Mouse (Mus musculus): Measurements from ENCODE around the gene Cnot6l. TPM values are rescaled to one million over a fixed set of nuclear protein-coding genes. Genes with fewer than 3 reads are reported as not detected.
A peak's percentile ranks its signal among the peaks of the same experiment; 100 is the strongest.

Cnot6l gene
- polyA plus RNA-seq, 1 experiment from 2014 or later = 13.7 TPM

GRCm38 (mm10) chr5:96079026-96079425 is 84.9 kb downstream of the Cnot6l start:
- H3K9ac ChIP-seq (replicated peaks; ENCODE audit: low read length) = no peak overlapping the region
- H3K4me3 ChIP-seq (ENCODE audit: low read depth, low read length) = no peak overlapping the region
- H3K36me3 ChIP-seq (replicated peaks; ENCODE audit: control insufficient read depth, insufficient read depth, low read depth, low read length) = no peaks in the 10 kb centered on the region
- no peaks in the 10 kb centered on the region for H3K9me3 ChIP-seq (replicated peaks; ENCODE audit: control insufficient read depth, low read length)
- no peaks in the 10 kb centered on the region for H3K27me3 ChIP-seq (ENCODE audit: control insufficient read depth, insufficient read depth, low read length)
- DNase-seq (ENCODE audit: low spot score) = no peak
- H3K4me1 ChIP-seq (ENCODE audit: control insufficient read depth, insufficient read depth, low read length) = no peaks in the 10 kb centered on the region
- H3K4me2 ChIP-seq (ENCODE audit: low read depth, low read length) = no peak overlapping the region
- no peak for ATAC-seq (replicated peaks; ENCODE audit: insufficient number of reproducible peaks, low FRiP score, low TSS enrichment, low read depth)
- WGBS = 88% methylated on average over 1 of the region's 1 CpGs
- no peak overlapping the region for H3K27ac ChIP-seq (replicated peaks; ENCODE audit: low read depth, low read length)

DNA sequence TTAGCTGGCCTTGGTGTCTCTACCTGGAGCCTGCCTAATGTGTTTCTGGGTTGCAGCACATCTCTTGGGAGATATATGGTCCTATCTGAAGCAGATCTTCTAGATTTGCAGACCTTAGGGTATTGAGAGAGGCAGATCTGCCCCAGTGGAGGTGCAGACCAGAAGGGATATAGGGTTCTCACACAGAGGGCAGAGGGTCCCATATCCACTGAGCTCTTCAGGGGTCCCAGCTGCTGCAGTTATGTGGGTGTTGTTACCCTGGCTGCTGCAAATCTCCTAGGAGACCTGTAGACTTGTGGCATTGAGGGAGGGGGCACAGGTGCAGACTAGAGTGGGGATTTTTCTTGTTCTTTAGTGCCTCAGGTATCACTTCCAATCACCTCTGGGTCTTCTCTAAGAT is 98.4 kb downstream of the Cnot6l start:
- DNase-seq (ENCODE audit: low spot score) = no peak
- H3K27ac ChIP-seq (replicated peaks; ENCODE audit: low read depth, low read length) = no peak overlapping the region
- H3K36me3 ChIP-seq (replicated peaks; ENCODE audit: control insufficient read depth, insufficient read depth, low read depth, low read length) = no peaks in the 10 kb centered on the region
- H3K4me2 ChIP-seq (ENCODE audit: low read depth, low read length) = no peak overlapping the region
- H3K4me3 ChIP-seq (ENCODE audit: low read depth, low read length) = no peak overlapping the region
- no peak overlapping the region for H3K9ac ChIP-seq (replicated peaks; ENCODE audit: low read length)
- H3K27me3 ChIP-seq (ENCODE audit: control insufficient read depth, insufficient read depth, low read length) = no peaks in the 10 kb centered on the region
- H3K4me1 ChIP-seq (ENCODE audit: control insufficient read depth, insufficient read depth, low read length) = no peaks in the 10 kb centered on the region
- no peaks in the 10 kb centered on the region for H3K9me3 ChIP-seq (replicated peaks; ENCODE audit: control insufficient read depth, low read length)
- no peak for ATAC-seq (replicated peaks; ENCODE audit: insufficient number of reproducible peaks, low FRiP score, low TSS enrichment, low read depth)

- no peaks in the 10 kb centered on the region for H3K27me3 ChIP-seq (ENCODE audit: control insufficient read depth, insufficient read depth, low read length)
- H3K4me1 ChIP-seq (ENCODE audit: control insufficient read depth, insufficient read depth, low read length) = no peaks in the 10 kb centered on the region
- H3K9ac ChIP-seq (replicated peaks; ENCODE audit: low read length) = no peak overlapping the region
- no peaks in the 10 kb centered on the region for H3K9me3 ChIP-seq (replicated peaks; ENCODE audit: control insufficient read depth, low read length)
- no peak overlapping the region for H3K4me3 ChIP-seq (ENCODE audit: low read depth, low read length)
- no peak overlapping the region for H3K4me2 ChIP-seq (ENCODE audit: low read depth, low read length)
- no peak for DNase-seq (ENCODE audit: low spot score)
- H3K27ac ChIP-seq (replicated peaks; ENCODE audit: low read depth, low read length) = no peak overlapping the region
- H3K36me3 ChIP-seq (replicated peaks; ENCODE audit: control insufficient read depth, insufficient read depth, low read depth, low read length) = no peaks in the 10 kb centered on the region
- ATAC-seq (replicated peaks; ENCODE audit: insufficient number of reproducible peaks, low FRiP score, low TSS enrichment, low read depth) = no peak; the same call in 1 of the 2 replicates
- WGBS = 95% methylated on average over 3 of the region's 3 CpGs
These were observed 121.5 kb downstream of the Cnot6l start for GRCm38 (mm10) chr5:96042492-96042891.

DNA sequence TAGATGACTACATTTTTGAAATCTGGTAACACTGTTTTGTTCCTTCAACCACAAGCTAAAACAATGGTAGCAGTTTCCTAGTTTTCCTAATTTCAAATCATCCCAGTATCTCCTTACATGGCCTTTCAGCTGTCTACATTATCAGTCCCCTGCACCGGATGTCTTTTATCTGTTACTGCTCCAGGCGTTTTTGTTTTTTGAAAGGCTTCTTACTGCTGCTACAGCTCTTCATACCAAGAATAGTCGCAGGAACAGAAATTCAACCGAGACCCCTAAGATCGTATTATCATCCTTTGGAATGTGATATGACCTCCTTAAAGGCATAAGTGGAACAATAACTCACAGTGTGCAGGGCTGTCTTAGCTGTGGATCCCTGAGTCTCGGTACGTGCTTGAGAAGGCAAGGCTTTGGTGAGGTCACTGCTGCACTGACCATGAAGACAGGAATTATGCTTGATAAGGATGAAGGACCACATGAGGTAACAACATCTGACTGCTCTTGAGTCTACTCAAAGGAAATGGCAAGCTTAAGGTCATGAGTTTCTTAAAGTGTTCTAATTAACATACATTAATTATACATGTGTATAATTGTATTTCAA is 122.4 kb downstream of the Cnot6l start:
- H3K4me2 ChIP-seq (ENCODE audit: low read depth, low read length) = no peak overlapping the region
- no peaks in the 10 kb centered on the region for H3K27me3 ChIP-seq (ENCODE audit: control insufficient read depth, insufficient read depth, low read length)
- H3K4me1 ChIP-seq (ENCODE audit: control insufficient read depth, insufficient read depth, low read length) = no peaks in the 10 kb centered on the region
- DNase-seq (ENCODE audit: low spot score) (no peak), ATAC-seq (replicated peaks; ENCODE audit: insufficient number of reproducible peaks, low FRiP score, low TSS enrichment, low read depth) (no peak)
- no peaks in the 10 kb centered on the region for H3K36me3 ChIP-seq (replicated peaks; ENCODE audit: control insufficient read depth, insufficient read depth, low read depth, low read length)
- no peak overlapping the region for H3K4me3 ChIP-seq (ENCODE audit: low read depth, low read length)
- no peak overlapping the region for H3K9ac ChIP-seq (replicated peaks; ENCODE audit: low read length)
- no peaks in the 10 kb centered on the region for H3K9me3 ChIP-seq (replicated peaks; ENCODE audit: control insufficient read depth, low read length)
- WGBS = 59% methylated on average over 7 of the region's 7 CpGs
- H3K27ac ChIP-seq (replicated peaks; ENCODE audit: low read depth, low read length) = no peak overlapping the region

DNA sequence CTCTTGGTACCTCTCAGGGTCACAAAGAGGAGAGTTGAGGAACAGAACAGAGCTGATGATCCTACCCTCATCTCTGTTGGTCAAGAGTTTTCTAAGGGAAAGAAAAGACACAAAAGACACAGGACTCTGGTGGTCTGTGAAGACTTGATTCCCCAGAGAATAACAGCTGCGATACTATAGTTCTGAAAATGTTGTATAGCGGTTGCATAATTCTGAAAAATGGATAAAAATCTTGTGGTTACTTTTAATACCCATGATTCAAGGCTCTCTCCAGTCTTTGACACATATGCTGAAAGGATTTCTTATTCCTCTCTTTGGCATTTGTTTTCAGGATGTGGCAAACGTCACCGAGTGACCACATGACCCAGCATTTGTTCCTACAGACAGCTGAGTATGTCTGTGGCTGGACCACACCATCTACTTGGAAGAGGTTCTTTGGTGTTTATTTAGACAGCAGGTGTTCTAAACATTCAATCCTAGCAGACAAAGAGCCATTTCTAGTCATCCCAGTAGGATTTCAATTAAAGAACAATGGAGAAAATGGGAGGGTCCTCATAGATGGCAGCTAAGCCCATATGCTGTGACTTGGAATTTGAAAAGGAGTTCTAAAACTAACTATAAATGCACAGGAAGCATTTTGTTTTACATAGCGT is 124.7 kb downstream of the Cnot6l start:
- Histone ChIP-seq H3K4me1 (ENCODE audit: control insufficient read depth, insufficient read depth, low read length) (no peaks in the 10 kb centered on the region), H3K4me3 (ENCODE audit: low read depth, low read length) (no peak overlapping the region), H3K9ac (replicated peaks; ENCODE audit: low read length) (no peak overlapping the region), H3K9me3 (replicated peaks; ENCODE audit: control insufficient read depth, low read length) (no peaks in the 10 kb centered on the region), H3K27me3 (ENCODE audit: control insufficient read depth, insufficient read depth, low read length) (no peaks in the 10 kb centered on the region), H3K4me2 (ENCODE audit: low read depth, low read length) (no peak overlapping the region), H3K36me3 (replicated peaks; ENCODE audit: control insufficient read depth, insufficient read depth, low read depth, low read length) (no peaks in the 10 kb centered on the region), H3K27ac (replicated peaks; ENCODE audit: low read depth, low read length) (no peak overlapping the region)
- ATAC-seq (replicated peaks; ENCODE audit: insufficient number of reproducible peaks, low FRiP score, low TSS enrichment, low read depth) (no peak), DNase-seq (ENCODE audit: low spot score) (no peak)
- 72% methylated on average over 5 of the region's 5 CpGs for WGBS

DNA sequence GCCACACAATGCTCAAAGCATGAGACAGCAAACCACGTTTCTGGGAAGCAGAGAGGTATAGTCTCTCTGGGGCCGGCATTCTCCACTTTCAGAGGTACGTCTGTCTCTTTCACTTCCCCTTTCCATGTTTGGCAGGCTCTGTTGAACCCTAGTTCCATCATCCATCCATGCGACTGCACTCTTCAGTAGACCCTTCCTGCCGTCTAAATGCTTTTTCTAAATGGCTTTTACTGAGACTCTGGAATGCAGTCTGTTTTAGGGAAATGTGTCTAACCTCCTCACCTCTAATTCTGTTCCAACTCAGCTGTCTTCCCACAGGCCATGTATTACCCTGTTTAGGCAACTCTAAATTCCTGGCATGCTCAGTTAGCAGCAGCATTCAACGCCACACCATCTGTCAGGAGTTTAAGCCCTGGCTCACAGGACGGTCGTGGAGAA is 126.3 kb downstream of the Cnot6l start:
- Histone ChIP-seq H3K9me3 (replicated peaks; ENCODE audit: control insufficient read depth, low read length) (no peaks in the 10 kb centered on the region), H3K27ac (replicated peaks; ENCODE audit: low read depth, low read length) (no peak overlapping the region), H3K4me2 (ENCODE audit: low read depth, low read length) (no peak overlapping the region), H3K4me1 (ENCODE audit: control insufficient read depth, insufficient read depth, low read length) (no peaks in the 10 kb centered on the region), H3K9ac (replicated peaks; ENCODE audit: low read length) (no peak overlapping the region), H3K36me3 (replicated peaks; ENCODE audit: control insufficient read depth, insufficient read depth, low read depth, low read length) (no peaks in the 10 kb centered on the region), H3K4me3 (ENCODE audit: low read depth, low read length) (no peak overlapping the region), H3K27me3 (ENCODE audit: control insufficient read depth, insufficient read depth, low read length) (no peaks in the 10 kb centered on the region)
- DNase-seq (ENCODE audit: low spot score) = peak; percentile 52
- ATAC-seq (replicated peaks; ENCODE audit: insufficient number of reproducible peaks, low FRiP score, low TSS enrichment, low read depth) = no peak
- 30% methylated on average over 8 of the region's 8 CpGs for WGBS

DNA sequence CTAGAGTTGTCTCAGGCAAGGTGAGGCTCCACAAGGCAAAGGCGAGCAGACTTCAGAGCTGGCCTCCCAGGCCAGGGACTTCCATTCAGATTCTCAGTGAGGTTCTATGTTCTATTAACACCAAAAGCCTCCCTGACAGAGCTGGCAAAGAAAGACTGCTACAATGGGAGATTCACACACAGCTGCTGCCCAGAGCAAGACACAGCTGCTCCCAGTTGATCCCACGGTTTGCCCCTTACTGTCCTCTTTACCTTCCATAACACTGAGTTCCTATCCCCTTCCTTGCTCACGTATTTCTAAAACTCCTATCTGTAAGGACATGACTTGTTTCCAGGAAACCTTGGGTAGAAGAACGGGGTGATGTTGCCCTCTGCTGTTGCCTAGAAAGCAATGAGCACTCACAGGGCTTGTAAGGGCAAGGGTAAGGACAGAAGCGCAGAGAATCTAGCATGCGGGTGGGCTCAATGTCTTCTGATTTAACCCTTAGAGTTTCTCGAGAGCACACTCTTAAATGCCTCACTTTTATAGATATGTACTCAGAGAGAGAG is 127.8 kb downstream of the Cnot6l start:
- no peak overlapping the region for H3K27ac ChIP-seq (replicated peaks; ENCODE audit: low read depth, low read length)
- DNase-seq (ENCODE audit: low spot score) = peak; percentile 12
- H3K4me3 ChIP-seq (ENCODE audit: low read depth, low read length) = no peak overlapping the region
- no peaks in the 10 kb centered on the region for H3K9me3 ChIP-seq (replicated peaks; ENCODE audit: control insufficient read depth, low read length)
- H3K4me1 ChIP-seq (ENCODE audit: control insufficient read depth, insufficient read depth, low read length) = no peaks in the 10 kb centered on the region
- H3K36me3 ChIP-seq (replicated peaks; ENCODE audit: control insufficient read depth, insufficient read depth, low read depth, low read length) = no peaks in the 10 kb centered on the region
- H3K27me3 ChIP-seq (ENCODE audit: control insufficient read depth, insufficient read depth, low read length) = no peaks in the 10 kb centered on the region
- ATAC-seq (replicated peaks; ENCODE audit: insufficient number of reproducible peaks, low FRiP score, low TSS enrichment, low read depth) = no peak
- 64% methylated on average over 7 of the region's 7 CpGs for WGBS
- no peak overlapping the region for H3K4me2 ChIP-seq (ENCODE audit: low read depth, low read length)
- no peak overlapping the region for H3K9ac ChIP-seq (replicated peaks; ENCODE audit: low read length)

DNA sequence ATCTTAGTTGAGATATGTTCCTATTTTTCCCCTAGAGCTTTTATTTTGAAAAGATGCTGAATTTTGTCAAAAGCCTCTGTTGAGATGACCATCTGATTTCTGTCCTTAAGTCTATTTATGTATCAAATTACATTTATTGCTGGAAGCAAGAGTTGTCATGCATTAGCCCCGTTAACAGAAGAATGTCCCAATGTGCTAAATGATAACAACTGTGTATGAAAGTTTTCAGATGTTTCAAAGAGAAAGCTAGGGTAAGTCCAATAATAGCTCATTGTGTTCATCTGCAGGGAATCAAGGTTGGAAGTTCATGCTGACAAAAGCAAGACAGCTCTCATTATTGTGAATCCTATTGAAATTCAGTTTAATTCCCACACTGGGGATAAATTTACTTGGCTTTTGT is 129.9 kb downstream of the Cnot6l start:
- no peak for DNase-seq (ENCODE audit: low spot score)
- no peak overlapping the region for H3K4me3 ChIP-seq (ENCODE audit: low read depth, low read length)
- ATAC-seq (replicated peaks; ENCODE audit: insufficient number of reproducible peaks, low FRiP score, low TSS enrichment, low read depth) = no peak
- H3K4me1 ChIP-seq (ENCODE audit: control insufficient read depth, insufficient read depth, low read length) = no peaks in the 10 kb centered on the region
- no peaks in the 10 kb centered on the region for H3K36me3 ChIP-seq (replicated peaks; ENCODE audit: control insufficient read depth, insufficient read depth, low read depth, low read length)
- H3K4me2 ChIP-seq (ENCODE audit: low read depth, low read length) = no peak overlapping the region
- H3K9me3 ChIP-seq (replicated peaks; ENCODE audit: control insufficient read depth, low read length) = no peaks in the 10 kb centered on the region
- no peak overlapping the region for H3K9ac ChIP-seq (replicated peaks; ENCODE audit: low read length)
- 21% methylated on average over 1 of the region's 1 CpGs for WGBS
- no peaks in the 10 kb centered on the region for H3K27me3 ChIP-seq (ENCODE audit: control insufficient read depth, insufficient read depth, low read length)
- no peak overlapping the region for H3K27ac ChIP-seq (replicated peaks; ENCODE audit: low read depth, low read length)

Data from embryonic facial prominence, embryonic 11.5 days (tissue).